Mouse (Mus musculus) bone marrow macrophage, adult 2 months (primary cell): ENCODE results near the gene Ppm1h.

Experiments used
- CTCF ChIP-seq: IDR thresholded peaks from 2 replicates; pipeline ENCODE4 v1.5.1; 2012; ENCODE audit warnings: low read depth, mild to moderate bottlenecking, low read length, moderate library complexity
- POLR2A ChIP-seq: IDR thresholded peaks from 2 replicates; pipeline ENCODE4 v1.6.1; 2012; ENCODE audit warnings: mild to moderate bottlenecking, low read depth, low read length, borderline replicate concordance

GRCm38 (mm10) chr10:122792021-122792966 is 113.7 kb downstream of the Ppm1h start:
- TF ChIP-seq POLR2A = no peak
- no peak for TF ChIP-seq CTCF
